Mouse (Mus musculus): Measurements from ENCODE around the gene Atp1a4. TPM values are rescaled to one million over a fixed set of nuclear protein-coding genes. Genes with fewer than 3 reads are reported as not detected.

Gene Atp1a4
- polyA plus RNA-seq, 2 experiments, result 0.03 TPM; not detected in 1

DNA sequence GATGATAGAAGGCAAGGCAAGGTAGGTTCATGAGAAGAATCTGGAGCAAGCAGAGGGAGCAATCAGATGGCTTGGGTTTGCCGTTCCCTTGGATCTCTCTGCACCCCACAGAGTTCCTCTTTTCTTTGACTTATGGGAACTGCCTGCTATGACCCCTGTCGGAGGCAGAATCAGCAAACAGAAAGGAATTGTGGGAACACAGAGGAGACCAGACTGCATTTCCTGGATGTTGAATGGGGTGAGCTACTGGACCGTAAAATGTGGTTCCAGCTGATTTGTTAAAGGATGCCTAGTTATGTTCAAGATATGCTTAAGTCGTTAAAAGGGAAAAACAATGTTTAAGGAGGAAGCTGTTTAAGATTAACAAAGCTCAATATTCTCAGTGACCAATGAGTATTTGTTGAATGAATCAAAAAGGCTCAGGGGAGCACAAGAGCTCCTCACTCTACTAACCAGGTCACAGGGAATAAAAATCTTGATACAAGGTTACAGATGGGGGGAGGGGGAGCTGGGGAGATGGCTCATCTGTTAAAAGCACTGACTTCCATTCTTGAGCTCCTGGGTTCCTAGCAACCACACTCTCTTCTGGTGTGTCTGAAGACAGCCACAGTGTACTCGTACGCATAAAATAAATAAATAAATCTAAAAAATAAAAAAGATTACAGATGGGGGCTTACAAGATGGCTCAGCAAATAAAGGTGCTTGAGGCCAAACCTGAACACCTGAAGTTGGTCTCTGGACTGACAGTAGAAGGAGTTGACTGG lies 17.1 kb downstream of the Atp1a4 start:
- Histone ChIP-seq H3K27me3 (ENCODE audit: control insufficient read depth, insufficient read depth, low read length) (peaks cover 13% of the 10 kb centered on the region), H3K4me1 (ENCODE audit: control insufficient read depth, insufficient read depth, low read length) (0 out of 2 replicates have a peak, but pooled peaks cover 4% of the 10 kb centered on the region), H3K4me3 (replicated peaks; ENCODE audit: low read length) (no peak overlapping the region), H3K9ac (ENCODE audit: low read depth, low read length, severe bottlenecking) (no peak overlapping the region), H3K27ac (replicated peaks; ENCODE audit: low read depth, low read length) (no peak overlapping the region), H3K36me3 (ENCODE audit: control insufficient read depth, insufficient read depth, low read length) (no peaks in the 10 kb centered on the region), H3K9me3 (ENCODE audit: control insufficient read depth, low read length) (no peaks in the 10 kb centered on the region), H3K4me2 (replicated peaks; ENCODE audit: low read depth, low read length, severe bottlenecking) (no peak overlapping the region)
- DNase-seq (ENCODE audit: low spot score), result no peak
- ATAC-seq (ENCODE audit: low FRiP score, low read depth), result no peak
- no peak for TF ChIP-seq POLR2A (IDR thresholded peaks at IDR 0.05; ENCODE audit: borderline replicate concordance, extremely low read depth, insufficient read depth, insufficient read length)
- 64% methylated on average over 6 of the region's 6 CpGs for WGBS

DNA sequence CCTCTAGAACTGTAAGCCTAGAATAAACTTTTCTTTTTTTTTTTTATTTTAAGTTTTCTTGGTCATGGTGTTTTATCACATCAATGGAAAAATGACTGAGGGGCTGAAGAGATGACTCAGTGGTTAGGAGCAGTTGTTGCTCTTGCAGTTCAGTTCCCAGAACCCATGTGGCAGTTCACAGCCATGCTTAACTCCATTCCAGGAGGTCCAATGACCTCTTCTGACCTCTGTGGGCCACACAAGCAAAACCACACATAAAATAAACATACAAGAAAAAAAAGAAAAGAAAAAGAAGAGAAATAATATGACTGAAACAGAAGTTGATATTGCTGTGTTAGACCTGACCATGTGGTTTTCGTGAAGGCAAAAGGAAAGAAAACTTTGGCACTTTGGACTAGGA lies 29.0 kb downstream of the Atp1a4 start:
- Histone ChIP-seq H3K36me3 (ENCODE audit: control insufficient read depth, insufficient read depth, low read length) (no peaks in the 10 kb centered on the region), H3K4me2 (replicated peaks; ENCODE audit: low read depth, low read length, severe bottlenecking) (no peak overlapping the region), H3K9me3 (ENCODE audit: control insufficient read depth, low read length) (no peaks in the 10 kb centered on the region), H3K4me3 (replicated peaks; ENCODE audit: low read length) (no peak overlapping the region), H3K27me3 (ENCODE audit: control insufficient read depth, insufficient read depth, low read length) (no peaks in the 10 kb centered on the region), H3K27ac (replicated peaks; ENCODE audit: low read depth, low read length) (no peak overlapping the region), H3K9ac (ENCODE audit: low read depth, low read length, severe bottlenecking) (no peak overlapping the region), H3K4me1 (ENCODE audit: control insufficient read depth, insufficient read depth, low read length) (no peaks in the 10 kb centered on the region)
- ATAC-seq (ENCODE audit: low FRiP score, low read depth) (no peak), DNase-seq (ENCODE audit: low spot score) (no peak)
- no peak for TF ChIP-seq POLR2A (IDR thresholded peaks at IDR 0.05; ENCODE audit: borderline replicate concordance, extremely low read depth, insufficient read depth, insufficient read length)
- whole genome bisulfite sequencing, result 90% methylated on average over 1 of the region's 1 CpGs

DNA sequence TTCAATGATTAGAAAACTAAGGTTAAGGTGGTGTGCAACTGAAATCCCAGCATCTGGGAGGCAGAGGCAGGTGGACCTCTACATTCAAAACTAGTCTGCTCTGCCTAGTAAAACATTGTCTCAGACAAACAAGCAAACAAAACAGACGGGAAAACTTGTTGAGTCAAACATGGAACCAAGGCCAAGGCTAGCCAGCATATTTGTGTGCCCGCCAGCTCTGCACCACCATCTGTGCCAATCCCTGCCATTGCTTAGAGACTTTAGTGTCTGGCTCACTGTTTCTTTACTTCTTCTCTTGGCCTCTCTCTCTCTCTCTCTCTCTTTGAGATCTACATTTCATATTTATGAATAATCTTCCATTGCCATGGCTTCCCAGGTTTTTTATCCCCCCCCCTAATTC lies 30.0 kb downstream of the Atp1a4 start:
- no peak for TF ChIP-seq POLR2A (IDR thresholded peaks at IDR 0.05; ENCODE audit: borderline replicate concordance, extremely low read depth, insufficient read depth, insufficient read length)
- no peak overlapping the region for H3K27ac ChIP-seq (replicated peaks; ENCODE audit: low read depth, low read length)
- H3K36me3 ChIP-seq (ENCODE audit: control insufficient read depth, insufficient read depth, low read length), result no peaks in the 10 kb centered on the region
- WGBS, result 87% methylated on average over 2 of the region's 2 CpGs
- no peaks in the 10 kb centered on the region for H3K4me1 ChIP-seq (ENCODE audit: control insufficient read depth, insufficient read depth, low read length)
- DNase-seq (ENCODE audit: low spot score), result no peak
- H3K9ac ChIP-seq (ENCODE audit: low read depth, low read length, severe bottlenecking), result no peak overlapping the region
- H3K9me3 ChIP-seq (ENCODE audit: control insufficient read depth, low read length), result no peaks in the 10 kb centered on the region
- H3K4me3 ChIP-seq (replicated peaks; ENCODE audit: low read length), result no peak overlapping the region
- ATAC-seq (ENCODE audit: low FRiP score, low read depth), result no peak
- no peaks in the 10 kb centered on the region for H3K27me3 ChIP-seq (ENCODE audit: control insufficient read depth, insufficient read depth, low read length)
- no peak overlapping the region for H3K4me2 ChIP-seq (replicated peaks; ENCODE audit: low read depth, low read length, severe bottlenecking)

DNA sequence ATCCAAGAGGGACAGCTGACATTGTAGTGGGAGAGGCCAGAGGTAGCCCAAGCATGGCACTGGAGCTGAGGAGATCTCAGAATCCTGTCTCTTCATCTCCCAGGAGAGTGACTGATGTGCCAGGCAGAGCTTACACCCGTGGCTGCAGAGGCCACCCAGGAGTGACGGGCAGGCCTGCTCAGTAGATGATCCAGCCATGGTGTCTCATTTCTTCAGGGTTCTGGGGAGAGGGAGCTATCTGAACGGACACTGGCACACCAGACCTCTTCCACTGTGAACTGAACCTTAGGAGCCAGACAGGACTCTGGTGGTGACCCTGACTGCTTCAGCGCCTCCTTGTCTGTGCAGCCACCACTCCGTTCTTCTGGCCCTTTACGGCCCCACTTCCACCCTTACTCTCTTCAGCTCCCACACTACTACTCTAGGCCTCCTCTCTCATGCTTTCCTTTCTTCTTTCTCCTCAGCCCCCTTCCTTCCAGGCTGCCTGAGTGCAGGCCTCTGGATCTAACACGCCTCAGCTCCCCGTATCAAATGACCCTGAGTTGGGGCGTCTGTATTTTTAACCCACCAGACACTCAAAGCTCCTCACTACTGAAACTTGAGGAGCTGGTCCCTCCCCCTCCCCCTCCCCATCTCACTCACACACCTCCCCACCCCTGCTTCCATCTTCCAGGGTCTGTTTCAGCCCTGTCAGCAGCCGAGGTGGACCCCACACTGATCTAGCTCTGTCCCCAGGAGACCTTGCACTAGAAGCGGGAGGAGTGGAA lies 36.7 kb downstream of the Atp1a4 start:
- Histone ChIP-seq H3K27ac (replicated peaks; ENCODE audit: low read depth, low read length) (peak overlapping the region; percentile 89), H3K36me3 (ENCODE audit: control insufficient read depth, insufficient read depth, low read length) (no peaks in the 10 kb centered on the region), H3K9ac (ENCODE audit: low read depth, low read length, severe bottlenecking) (0 out of 2 replicates have a peak overlapping the region, but pooled peaks have one; percentile 44), H3K9me3 (ENCODE audit: control insufficient read depth, low read length) (no peaks in the 10 kb centered on the region), H3K4me2 (replicated peaks; ENCODE audit: low read depth, low read length, severe bottlenecking) (no peak overlapping the region), H3K27me3 (ENCODE audit: control insufficient read depth, insufficient read depth, low read length) (no peaks in the 10 kb centered on the region), H3K4me1 (ENCODE audit: control insufficient read depth, insufficient read depth, low read length) (peaks cover 43% of the 10 kb centered on the region), H3K4me3 (replicated peaks; ENCODE audit: low read length) (no peak overlapping the region)
- peak; percentile 78 for DNase-seq (ENCODE audit: low spot score)
- 29% methylated on average over 11 of the region's 11 CpGs for WGBS
- TF ChIP-seq POLR2A (IDR thresholded peaks at IDR 0.05; ENCODE audit: borderline replicate concordance, extremely low read depth, insufficient read depth, insufficient read length), result no peak
- ATAC-seq (ENCODE audit: low FRiP score, low read depth), result peak; percentile 79

DNA sequence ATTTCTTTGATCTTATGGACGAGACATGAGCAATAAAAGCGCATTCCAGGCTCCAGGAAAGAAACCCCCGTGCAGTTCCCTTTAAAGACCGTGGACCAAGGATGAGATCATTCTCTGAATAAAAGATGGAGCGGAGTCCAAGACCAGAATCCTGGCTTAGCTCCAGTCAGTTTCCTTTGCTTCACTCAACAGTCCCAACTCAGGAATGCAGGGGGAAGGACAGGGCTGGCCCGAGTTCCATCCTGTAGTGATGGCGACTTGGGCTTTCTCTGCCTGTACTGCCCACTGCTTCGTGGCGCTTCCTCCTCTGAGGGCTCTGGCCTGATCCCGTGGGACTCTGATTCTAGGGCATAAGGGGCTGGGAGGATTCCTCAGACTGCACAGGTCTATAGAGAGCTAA lies 37.8 kb downstream of the Atp1a4 start:
- Histone ChIP-seq H3K27me3 (ENCODE audit: control insufficient read depth, insufficient read depth, low read length) (no peaks in the 10 kb centered on the region), H3K27ac (replicated peaks; ENCODE audit: low read depth, low read length) (peak overlapping the region; percentile 89), H3K4me2 (replicated peaks; ENCODE audit: low read depth, low read length, severe bottlenecking) (no peak overlapping the region; the same call in 1 of the 2 replicates), H3K9me3 (ENCODE audit: control insufficient read depth, low read length) (no peaks in the 10 kb centered on the region), H3K4me1 (ENCODE audit: control insufficient read depth, insufficient read depth, low read length) (peaks cover 43% of the 10 kb centered on the region), H3K9ac (ENCODE audit: low read depth, low read length, severe bottlenecking) (no peak overlapping the region), H3K4me3 (replicated peaks; ENCODE audit: low read length) (no peak overlapping the region), H3K36me3 (ENCODE audit: control insufficient read depth, insufficient read depth, low read length) (no peaks in the 10 kb centered on the region)
- no peak for TF ChIP-seq POLR2A (IDR thresholded peaks at IDR 0.05; ENCODE audit: borderline replicate concordance, extremely low read depth, insufficient read depth, insufficient read length)
- ATAC-seq (ENCODE audit: low FRiP score, low read depth) (peak; percentile 66), DNase-seq (ENCODE audit: low spot score) (peak; percentile 97)
- 21% methylated on average over 10 of the region's 10 CpGs for WGBS

Data from limb, embryonic 14.5 days (tissue).